Mouse (Mus musculus) Patski (cell line): Measurements from ENCODE around the gene Med29. TPM values are rescaled to one million over a fixed set of nuclear protein-coding genes. Genes with fewer than 3 reads are reported as not detected.
A peak's percentile ranks its signal among the peaks of the same experiment; 100 is the strongest.
"Not testable (repeated sequence)": the region's sequence is repeated elsewhere in the genome, so short reads cannot be mapped to it uniquely, and the experiment has no call there.

Experiments
- ATAC-seq: fragments of 100-300 bp; one replicate; pipeline ENCODE4 v1.8.0; 2021
- CTCF ChIA-PET: fragments of 350-600 bp; sonication (Branson Sonifier 250); formaldehyde crosslinking; loops from one replicate; lab custom pipeline; 2022; ENCODE audit warnings: inconsistent platforms; lab: Charles Lee
- POLR2A ChIA-PET: fragments of 350-600 bp; sonication (Branson Sonifier 250); formaldehyde crosslinking; loops from one replicate; lab custom pipeline; 2022; ENCODE audit warnings: antibody characterized with exemption, inconsistent platforms; lab: Charles Lee
- DNase-seq: peaks from one replicate; pipeline ENCODE4 v3.0.0-alpha.2; 2011; ENCODE audit warnings: low read depth, low spot score
- H3K27me3 ChIP-seq: fragments of 371-371 bp; one replicate; pipeline ENCODE4 v1.5.1; 2021
- CTCF ChIP-seq: fragments of 100-300 bp; IDR thresholded peaks from one replicate; pipeline ENCODE4 v1.5.1; 2021
- in situ Hi-C: fragments of 300-500 bp; cut with MboI; formaldehyde crosslinking; loops from 3 replicates; pipeline ENCODE4 v1.11.1; 2018; ENCODE audit warnings: low pct_unique_long_range_greater_than_20kb, mixed read lengths
- polyA plus RNA-seq: library from polyadenylated mRNA; unstranded; gene quantifications from one replicate; pipeline ENCODE4 v1.2.3, GENCODE M21; 2021

The Med29 gene
- polyA plus RNA-seq, 1 experiment from 2014 or later, result 32.4 TPM

- in situ Hi-C loops, result no loop called here
- TF ChIP-seq CTCF, result no peak
- H3K27me3 ChIP-seq, result no peaks in the 10 kb centered on the region
- ATAC-seq (no peak), DNase-seq (no peak)
- ChIA-PET CTCF (no interaction called here), POLR2A (no interaction called here)
These were observed 6.3 kb upstream of the Med29 start for GRCm38 (mm10) chr7:28398696-28399340.

DNA sequence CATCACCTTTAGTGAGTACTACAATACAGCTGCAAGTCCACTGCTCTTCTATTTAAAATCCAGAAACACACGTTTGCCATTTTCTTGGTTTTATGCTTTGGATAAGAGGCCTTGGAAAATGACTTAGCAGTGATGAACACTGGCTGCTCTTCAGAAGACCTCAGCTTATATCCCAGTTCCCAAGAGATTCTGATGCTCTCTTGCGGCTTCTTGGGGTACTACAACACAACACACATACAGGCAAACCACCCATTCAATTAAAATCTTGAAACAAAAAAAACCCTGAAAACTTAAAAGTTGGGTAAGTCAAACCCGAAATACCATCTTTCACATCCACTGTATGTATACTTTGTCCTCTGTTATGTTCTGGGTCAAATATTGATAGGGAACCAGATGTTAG is 5.5 kb upstream of the Med29 start:
- no peak for ATAC-seq
- DNase-seq, result no peak
- CTCF ChIA-PET, result interaction anchor here (1.0 kb wide), 1 partner anchor 12 kb away, joined by 4 read pairs; no protein-coding TSS in a partner anchor
- TF ChIP-seq CTCF, result no peak
- no peaks in the 10 kb centered on the region for H3K27me3 ChIP-seq
- in situ Hi-C loops, result no loop called here
- POLR2A ChIA-PET, result interaction anchor here (1.0 kb wide), 1 partner anchor 12 kb away, joined by 3 read pairs; no protein-coding TSS in a partner anchor

GRCm38 (mm10) chr7:28395425-28395824 is 2.9 kb upstream of the Med29 start:
- POLR2A ChIA-PET, result interaction anchor here (1.0 kb wide), 1 partner anchor 9 kb away, joined by 3 read pairs; no protein-coding TSS in a partner anchor
- DNase-seq (no peak), ATAC-seq (no peak)
- in situ Hi-C loops, result no loop called here
- H3K27me3 ChIP-seq, result no peaks in the 10 kb centered on the region
- no peak for TF ChIP-seq CTCF
- CTCF ChIA-PET, result no interaction called here

DNA sequence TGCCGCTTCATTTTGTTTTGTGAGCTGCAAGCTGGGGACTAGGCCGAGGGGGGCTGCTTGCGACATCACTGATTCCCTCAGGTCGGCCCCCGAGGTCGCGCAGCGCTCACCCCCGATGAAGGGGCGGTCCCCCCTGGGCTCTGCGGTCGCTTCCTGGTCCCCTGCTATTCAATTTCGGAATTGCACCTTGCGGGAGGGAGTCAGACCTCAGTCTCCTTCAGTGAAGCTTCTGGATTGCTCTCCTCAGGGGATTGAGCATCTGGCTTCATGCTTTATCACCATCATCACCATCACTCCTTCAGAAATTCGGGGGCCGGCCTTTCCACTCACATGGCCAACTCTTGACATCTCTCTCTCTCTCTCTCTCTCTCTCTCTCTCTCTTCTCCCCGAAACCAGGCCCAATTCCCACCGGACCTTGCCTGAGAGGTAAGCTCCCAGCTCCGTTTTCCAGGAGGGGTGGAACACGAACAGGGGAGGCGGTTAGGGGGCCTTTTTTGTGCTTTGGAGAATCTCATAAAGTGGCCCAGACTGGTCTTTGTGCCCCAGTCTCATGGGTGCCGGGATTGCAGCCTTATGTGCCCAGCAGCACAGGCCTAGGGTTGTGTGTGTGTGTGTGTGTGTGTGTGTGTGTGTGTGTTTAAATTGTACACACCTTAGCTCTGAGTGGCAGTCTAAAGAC is 904 bp upstream of the Med29 start:
- ChIA-PET POLR2A (interaction anchor here (0.5 to 1.8 kb wide), 3 partner anchors 19 to 42 kb away, joined by 3 to 6 read pairs (median 6); no protein-coding TSS in a partner anchor), CTCF (interaction anchor here (1.2 kb wide), 1 partner anchor 207 kb away, joined by 3 read pairs; no protein-coding TSS in a partner anchor)
- in situ Hi-C loops, result no loop called here
- DNase-seq (no peak), ATAC-seq (no peak)
- H3K27me3 ChIP-seq, result no peaks in the 10 kb centered on the region
- no peak for TF ChIP-seq CTCF

- ChIA-PET CTCF (interaction anchor here (0.7 to 0.9 kb wide), 2 partner anchors 37 to 138 kb away, joined by 3 read pairs; no protein-coding TSS in a partner anchor), POLR2A (interaction anchor here (0.5 kb wide), 1 partner anchor 50 kb away, joined by 3 read pairs; no protein-coding TSS in a partner anchor)
- TF ChIP-seq CTCF, result no peak
- DNase-seq, result no peak
- in situ Hi-C loops, result no loop called here
- ATAC-seq, result no peak
- H3K27me3 ChIP-seq, result no peaks in the 10 kb centered on the region
These were observed 2.2 kb downstream of the Med29 start for GRCm38 (mm10) chr7:28390331-28390730.

GRCm38 (mm10) chr7:28387384-28387783 is 5.1 kb downstream of the Med29 start:
- DNase-seq, H3K27me3 ChIP-seq, in situ Hi-C loops, ATAC-seq: not testable (repeated sequence)
- CTCF ChIA-PET, result interaction anchor here (1.1 to 2.2 kb wide), 7 partner anchors 12 to 213 kb away, joined by 3 to 10 read pairs (median 5); partner anchors contain the start of gene Gmfg
- POLR2A ChIA-PET, result interaction anchor here (0.6 to 2.4 kb wide), 2 partner anchors 11 to 197 kb away, joined by 3 to 14 read pairs; no protein-coding TSS in a partner anchor

DNA sequence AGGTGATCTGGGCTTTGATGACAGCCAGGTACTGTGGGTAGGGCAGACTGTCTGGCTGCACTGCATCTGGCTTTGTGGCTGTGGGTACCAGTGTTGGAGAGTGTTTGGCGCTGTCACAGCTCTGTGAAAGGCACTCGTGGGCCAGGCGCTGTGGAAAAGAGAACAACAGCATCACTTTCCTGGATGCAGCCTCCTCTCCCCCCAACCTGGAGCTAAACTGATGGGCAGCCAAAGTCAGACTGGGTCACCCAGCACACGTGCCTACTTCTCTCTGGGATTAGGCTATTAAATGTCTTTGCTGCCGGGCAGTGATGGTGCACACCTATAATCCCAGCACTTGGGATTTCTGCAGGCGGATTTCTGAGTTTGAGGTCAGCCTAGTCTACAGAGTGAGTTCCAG is 5.6 kb downstream of the Med29 start:
- CTCF ChIA-PET, result interaction anchor here (0.7 to 2.2 kb wide), 10 partner anchors 10 to 289 kb away, joined by 3 to 10 read pairs (median 3); partner anchors contain the start of genes Gmfg and Rps16
- H3K27me3 ChIP-seq, DNase-seq, ATAC-seq, in situ Hi-C loops: not testable (repeated sequence)
- POLR2A ChIA-PET, result interaction anchor here (0.6 to 2.4 kb wide), 2 partner anchors 10 to 197 kb away, joined by 3 to 14 read pairs; no protein-coding TSS in a partner anchor

GRCm38 (mm10) chr7:28386462-28386861 is 6.0 kb downstream of the Med29 start:
- no peak for DNase-seq
- ChIA-PET POLR2A (interaction anchor here (2.4 kb wide), 1 partner anchor 10 kb away, joined by 14 read pairs; no protein-coding TSS in a partner anchor), CTCF (interaction anchor here (0.7 to 2.2 kb wide), 9 partner anchors 10 to 290 kb away, joined by 3 to 10 read pairs (median 3); partner anchors contain the start of genes Gmfg and Rps16)
- TF ChIP-seq CTCF, result no peak
- in situ Hi-C loops, result no loop called here
- no peaks in the 10 kb centered on the region for H3K27me3 ChIP-seq
- ATAC-seq, result peak; percentile 49

GRCm38 (mm10) chr7:28386007-28386406 is 6.5 kb downstream of the Med29 start:
- ChIA-PET POLR2A (interaction anchor here (0.6 to 2.4 kb wide), 2 partner anchors 9 to 28 kb away, joined by 3 to 14 read pairs; no protein-coding TSS in a partner anchor), CTCF (interaction anchor here (1.0 kb wide), 1 partner anchor 46 kb away, joined by 3 read pairs; no protein-coding TSS in a partner anchor)
- in situ Hi-C loops, result no loop called here
- ATAC-seq (no peak), DNase-seq (no peak)
- TF ChIP-seq CTCF, result no peak
- H3K27me3 ChIP-seq, result no peaks in the 10 kb centered on the region

- TF ChIP-seq CTCF, result no peak
- ATAC-seq, result no peak
- CTCF ChIA-PET, result no interaction called here
- H3K27me3 ChIP-seq, result no peaks in the 10 kb centered on the region
- no peak for DNase-seq
- in situ Hi-C loops, result no loop called here
- POLR2A ChIA-PET, result interaction anchor here (2.4 kb wide), 1 partner anchor 8 kb away, joined by 14 read pairs; no protein-coding TSS in a partner anchor
These were observed 7.3 kb downstream of the Med29 start for GRCm38 (mm10) chr7:28385196-28385595.
